In genomic region chr1:164114947-164115493, GRCm38 (mm10) we compare ENCODE assay signal across 25 mouse cellular contexts. TPM values are rescaled to one million over a fixed set of nuclear protein-coding genes. Genes with fewer than 3 reads are reported as not detected.
DNase-seq lines count a peak whose midpoint lies in the region; ATAC-seq lines count a peak whose summit lies in the region.
"Had no signal": no experiment of that assay in that cellular context is flagged by ENCODE, and none has a peak within 500 bp of the region (broad histone marks: within the 10 kb centered on the region; RNA-seq: fewer than 3 reads in every experiment).

Gene Selp, plus strand, starts transcription at chr1:164115264.

- peak; percentile 86 for DNase-seq in heart, adult 11 months
- peak; percentile 46 for DNase-seq in 3T3-L1 (ENCODE audit: low read depth, low spot score)
- DNase-seq in adipocyte (ENCODE audit: low spot score), result peak; percentile 49
- peak; percentile 46 to 49 for DNase-seq in kidney, postnatal 4 days
- no peak for DNase-seq in limb, embryonic 10.5 days (ENCODE audit: low spot score)
- DNase-seq in gastrocnemius, postnatal 25 days, result no peak
- DNase-seq in frontal cortex, postnatal 14 days (ENCODE audit: low spot score in 2 of 2), result no peak
- DNase-seq: cerebellum, adult 9-11 months; heart, adult 2 months; heart, postnatal 4 days; liver, embryonic 13.5 days; lung, postnatal 4 days; right cerebral cortex, postnatal 14 days; spleen, adult 18-20 months; thymus, postnatal 25 days had no signal

- no peaks in the 10 kb centered on the region for H3K27me3 ChIP-seq in heart, embryonic 12.5 days (replicated peaks)
- no peaks in the 10 kb centered on the region for H3K27me3 ChIP-seq in limb, embryonic 10.5 days (ENCODE audit: low read depth, poor library complexity, severe bottlenecking)
- H3K27me3 ChIP-seq: embryonic facial prominence, embryonic 13.5 days; heart, embryonic 15.5 days; hindbrain, embryonic 15.5 days; intestine, embryonic 15.5 days; limb, embryonic 13.5 days; liver, embryonic 13.5 days; lung, embryonic 15.5 days; midbrain, embryonic 13.5 days; neural tube, embryonic 13.5 days had no signal

- no peak for ATAC-seq in heart, embryonic 12.5 days (ENCODE audit: insufficient number of reproducible peaks, low FRiP score)
- ATAC-seq: intestine, embryonic 15.5 days; midbrain, embryonic 13.5 days had no signal

- WGBS in heart, embryonic 12.5 days, result 60% methylated on average over 8 of the region's 8 CpGs
- 75% methylated on average over 8 of the region's 8 CpGs for WGBS in limb, embryonic 10.5 days

- no peak within 1 kb of the TSS for H3K4me3 ChIP-seq in heart, embryonic 12.5 days
- no peak within 1 kb of the TSS for H3K4me3 ChIP-seq in limb, embryonic 10.5 days
- H3K4me3 ChIP-seq: embryonic facial prominence, embryonic 13.5 days; heart, adult 2 months; heart, embryonic 15.5 days; hindbrain, embryonic 15.5 days; intestine, embryonic 15.5 days; limb, embryonic 13.5 days; liver, embryonic 13.5 days; lung, embryonic 15.5 days; midbrain, embryonic 13.5 days; neural tube, embryonic 13.5 days had no signal

- H3K36me3 ChIP-seq in heart, embryonic 12.5 days, result no peaks in the 10 kb centered on the region
- H3K36me3 ChIP-seq in limb, embryonic 10.5 days, result no peaks in the 10 kb centered on the region
- H3K36me3 ChIP-seq: embryonic facial prominence, embryonic 13.5 days; heart, embryonic 15.5 days; hindbrain, embryonic 15.5 days; intestine, embryonic 15.5 days; limb, embryonic 13.5 days; liver, embryonic 13.5 days; lung, embryonic 15.5 days; midbrain, embryonic 13.5 days; neural tube, embryonic 13.5 days had no signal

- no peak within 1 kb of the TSS for H3K9ac ChIP-seq in heart, embryonic 12.5 days
- H3K9ac ChIP-seq: embryonic facial prominence, embryonic 13.5 days; heart, embryonic 15.5 days; hindbrain, embryonic 15.5 days; intestine, embryonic 15.5 days; limb, embryonic 13.5 days; liver, embryonic 13.5 days; lung, embryonic 15.5 days; midbrain, embryonic 13.5 days; neural tube, embryonic 13.5 days had no signal

- H3K9me3 ChIP-seq in heart, embryonic 12.5 days (replicated peaks), result no peaks in the 10 kb centered on the region
- no peaks in the 10 kb centered on the region for H3K9me3 ChIP-seq in limb, embryonic 10.5 days (replicated peaks)
- H3K9me3 ChIP-seq: embryonic facial prominence, embryonic 13.5 days; heart, embryonic 15.5 days; hindbrain, embryonic 15.5 days; intestine, embryonic 15.5 days; limb, embryonic 13.5 days; liver, embryonic 13.5 days; lung, embryonic 15.5 days; midbrain, embryonic 13.5 days; neural tube, embryonic 13.5 days had no signal

- H3K4me1 ChIP-seq in heart, embryonic 12.5 days (replicated peaks), result no peaks in the 10 kb centered on the region
- peaks cover 4% of the 10 kb centered on the region for H3K4me1 ChIP-seq in limb, embryonic 10.5 days
- H3K4me1 ChIP-seq: embryonic facial prominence, embryonic 13.5 days; heart, embryonic 15.5 days; hindbrain, embryonic 15.5 days; intestine, embryonic 15.5 days; liver, embryonic 13.5 days; lung, embryonic 15.5 days; midbrain, embryonic 13.5 days; neural tube, embryonic 13.5 days had no signal

- no peak within 1 kb of the TSS for H3K4me2 ChIP-seq in heart, embryonic 12.5 days
- H3K4me2 ChIP-seq: embryonic facial prominence, embryonic 13.5 days; heart, embryonic 15.5 days; hindbrain, embryonic 15.5 days; intestine, embryonic 15.5 days; limb, embryonic 13.5 days; liver, embryonic 13.5 days; lung, embryonic 15.5 days; midbrain, embryonic 13.5 days; neural tube, embryonic 13.5 days had no signal

- no peak within 1 kb of the TSS for H3K27ac ChIP-seq in heart, embryonic 12.5 days (ENCODE audit: poor library complexity, severe bottlenecking)
- H3K27ac ChIP-seq in limb, embryonic 10.5 days, result no peak within 1 kb of the TSS
- H3K27ac ChIP-seq: embryonic facial prominence, embryonic 13.5 days; heart, adult 2 months; heart, embryonic 15.5 days; hindbrain, embryonic 15.5 days; intestine, embryonic 15.5 days; limb, embryonic 13.5 days; liver, embryonic 13.5 days; lung, embryonic 15.5 days; midbrain, embryonic 13.5 days; neural tube, embryonic 13.5 days had no signal

RNA-seq across cellular contexts. Expression of gene Selp, which starts in this region (rescaled TPM):
- 0.06 TPM in 1 of 2 replicates, not detected in the other for polyA plus RNA-seq in heart, embryonic 12.5 days (2016; fragmentation: Nextera tagmentation; extraction: Ambion mirVana)
- polyA plus RNA-seq in limb, embryonic 10.5 days (2016; fragmentation: Nextera tagmentation; extraction: Ambion mirVana), result 0.04 and 0.05 TPM in 2 replicates
- total RNA-seq in gastrocnemius, postnatal 25 days (2021), result 1 to 10 TPM in 1 of 2 experiments, under 1 TPM in 1; 0.36 to 1.8 TPM
- total RNA-seq: layer of hippocampus, adult 8-10 months had no signal
- polyA plus RNA-seq: embryonic facial prominence, embryonic 13.5 days; hindbrain, embryonic 15.5 days; limb, embryonic 13.5 days; neural tube, embryonic 13.5 days had no signal

Comparison
In these comparisons a context has a peak if more than half of its experiments do, and no peak if none do; other contexts are left out.
1. DNase-seq: peak in heart, adult 11 months (single experiment), 3T3-L1 (single experiment), adipocyte (single experiment) and kidney, postnatal 4 days (2 of 2); none in limb, embryonic 10.5 days (single experiment), gastrocnemius, postnatal 25 days (single experiment) and frontal cortex, postnatal 14 days (0 of 2).